Mouse (Mus musculus): ENCODE results near the gene Rgs14. TPM values are rescaled to one million over a fixed set of nuclear protein-coding genes. Genes with fewer than 3 reads are reported as not detected.

Rgs14 gene
- 0.34 and 0.62 TPM in 2 replicates for polyA plus RNA-seq (2015; fragmentation: Nextera tagmentation; extraction: Ambion mirVana)

DNA sequence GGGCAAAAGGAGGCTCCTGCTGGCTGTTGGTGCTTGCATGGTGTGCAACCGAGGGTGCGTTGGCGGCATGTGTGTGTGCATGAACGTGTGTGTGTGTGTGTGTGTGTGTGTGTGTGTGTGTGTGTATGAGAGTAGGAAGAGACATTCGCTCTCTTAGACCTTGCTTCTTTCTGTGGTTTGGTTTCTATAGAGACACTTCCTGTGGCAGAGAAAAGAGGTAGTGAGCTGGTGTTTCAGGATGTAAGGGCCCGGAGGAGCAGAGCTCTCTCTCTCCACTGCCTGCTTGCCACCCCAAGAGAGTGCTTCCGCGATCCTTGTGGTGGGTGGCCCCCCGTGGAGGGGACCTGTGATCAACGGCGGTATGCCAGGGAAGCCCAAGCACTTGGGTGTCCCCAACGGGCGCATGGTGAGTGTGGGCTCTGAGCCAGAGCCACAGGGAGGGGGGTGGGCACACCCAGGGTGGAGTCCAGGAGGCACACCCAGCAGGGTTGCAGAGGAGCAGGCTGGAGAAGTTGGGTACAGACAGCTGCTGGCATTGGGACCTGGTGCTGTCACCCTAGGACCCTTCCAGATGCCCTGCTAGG, at the start of gene Rgs14:
Rgs14 (plus strand) TSS at position 202 of the 584 bp plus-strand sequence.
- H3K4me3 ChIP-seq (ENCODE audit: low read depth, low read length): no peak within 1 kb of the TSS
- no peak within 1 kb of the TSS for H3K27ac ChIP-seq (ENCODE audit: low read length)
- H3K36me3 ChIP-seq (ENCODE audit: control insufficient read depth, insufficient read depth, low read length): no peaks in the 10 kb centered on the region
- no peak within 1 kb of the TSS for H3K4me2 ChIP-seq (ENCODE audit: low read length)
- ATAC-seq: no peak
- WGBS: 62% methylated on average over 13 of the region's 13 CpGs
- H3K27me3 ChIP-seq (ENCODE audit: control insufficient read depth, insufficient read depth, low read depth, low read length): peaks cover 7% of the 10 kb centered on the region
- no peaks in the 10 kb centered on the region for H3K4me1 ChIP-seq (ENCODE audit: control insufficient read depth, insufficient read depth, low read length)
- no peaks in the 10 kb centered on the region for H3K9me3 ChIP-seq (replicated peaks; ENCODE audit: control insufficient read depth, low read length, poor library complexity, severe bottlenecking)
- no peak within 1 kb of the TSS for H3K9ac ChIP-seq (ENCODE audit: low read depth, low read length)

DNA sequence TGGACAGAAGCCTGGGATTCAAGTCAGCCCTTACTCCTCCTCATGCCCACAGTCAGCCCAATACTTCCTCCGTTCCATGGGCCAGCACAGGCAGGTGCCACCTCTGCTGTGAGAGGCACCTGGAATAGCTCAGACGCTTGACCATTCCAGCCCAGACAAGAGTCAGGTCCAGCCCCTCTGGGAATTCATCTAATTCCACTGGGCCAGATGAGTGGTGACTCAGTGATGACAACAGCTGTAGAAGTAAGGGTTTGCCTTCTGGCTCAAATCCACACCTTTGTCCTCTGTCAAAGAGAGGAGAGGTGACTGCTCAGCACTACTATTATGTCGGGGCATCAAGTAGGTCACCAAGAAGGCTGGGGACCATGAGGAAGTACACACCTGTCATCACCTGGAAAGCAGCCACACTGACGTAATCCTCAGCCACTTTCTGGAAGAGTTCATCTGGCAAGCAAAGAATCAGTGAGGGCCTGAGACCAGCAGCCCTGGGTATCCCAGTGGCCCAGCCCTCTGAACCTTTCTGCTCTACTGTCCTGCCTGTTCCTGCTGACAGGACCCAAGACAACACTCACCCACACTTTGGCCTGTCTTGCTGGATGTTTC, 49.5 kb upstream of the Rgs14 start, which contains the start of gene Prelid1:
Prelid1 (plus strand) TSS at position 570 of the 603 bp plus-strand sequence.
- Histone ChIP-seq H3K36me3 (ENCODE audit: control insufficient read depth, insufficient read depth, low read length) (peaks cover under 1% of the 10 kb centered on the region), H3K4me3 (ENCODE audit: low read depth, low read length) (peak within 1 kb of the TSS; percentile 97), H3K27me3 (ENCODE audit: control insufficient read depth, insufficient read depth, low read depth, low read length) (no peaks in the 10 kb centered on the region), H3K9ac (ENCODE audit: low read depth, low read length) (peak within 1 kb of the TSS; percentile 96), H3K9me3 (replicated peaks; ENCODE audit: control insufficient read depth, low read length, poor library complexity, severe bottlenecking) (no peaks in the 10 kb centered on the region), H3K4me2 (ENCODE audit: low read length) (peak within 1 kb of the TSS; percentile 97), H3K27ac (ENCODE audit: low read length) (peak within 1 kb of the TSS; percentile 84), H3K4me1 (ENCODE audit: control insufficient read depth, insufficient read depth, low read length) (peaks cover 26% of the 10 kb centered on the region)
- no peak for ATAC-seq
- WGBS: 88% methylated on average over 4 of the region's 4 CpGs

DNA sequence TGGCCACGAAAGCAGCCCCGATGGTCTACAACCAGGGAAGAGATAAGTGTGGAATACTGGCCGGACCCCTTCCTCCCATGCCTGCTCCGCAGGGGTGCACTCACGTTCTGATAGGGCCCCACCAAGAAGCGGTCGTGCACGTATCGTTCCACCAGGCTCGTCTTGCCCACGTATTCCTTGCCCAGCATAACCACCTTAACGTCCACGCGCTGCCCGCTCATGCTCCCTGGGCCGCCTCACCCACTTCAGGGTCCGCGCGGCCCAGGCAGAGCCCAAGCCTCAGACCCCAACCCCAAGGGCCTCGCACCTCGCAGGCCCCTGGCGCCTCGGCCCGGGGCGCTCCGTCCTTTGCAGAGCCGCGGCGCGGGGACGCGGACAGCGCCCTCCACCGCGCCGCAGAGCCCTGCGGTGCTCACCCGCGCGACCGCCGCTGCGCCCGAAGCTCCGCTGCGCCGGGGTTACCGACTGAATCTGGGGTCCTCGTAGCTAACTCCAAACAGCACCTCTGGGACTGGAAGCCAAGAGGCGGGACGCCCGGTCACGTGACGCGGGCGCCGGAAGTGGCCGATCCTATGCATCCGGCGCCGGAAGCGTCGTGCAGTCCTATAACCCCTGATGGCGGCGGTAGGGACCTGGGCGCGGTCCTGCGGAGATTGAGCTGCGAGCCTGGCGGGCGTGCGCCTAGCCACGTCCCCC, 48.0 kb upstream of the Rgs14 start, which contains the start of gene Rab24:
Rab24 (minus strand) TSS at position 513 of the 696 bp plus-strand sequence.
- under 1% methylated on average over 73 of the region's 73 CpGs for WGBS
- H3K27me3 ChIP-seq (ENCODE audit: control insufficient read depth, insufficient read depth, low read depth, low read length): no peaks in the 10 kb centered on the region
- peak within 1 kb of the TSS; percentile 97 for H3K4me3 ChIP-seq (ENCODE audit: low read depth, low read length)
- peaks cover 12% of the 10 kb centered on the region for H3K36me3 ChIP-seq (ENCODE audit: control insufficient read depth, insufficient read depth, low read length)
- peak within 1 kb of the TSS; percentile 97 for H3K4me2 ChIP-seq (ENCODE audit: low read length)
- H3K9me3 ChIP-seq (replicated peaks; ENCODE audit: control insufficient read depth, low read length, poor library complexity, severe bottlenecking): no peaks in the 10 kb centered on the region
- peak within 1 kb of the TSS; percentile 96 for H3K9ac ChIP-seq (ENCODE audit: low read depth, low read length)
- peaks cover 26% of the 10 kb centered on the region for H3K4me1 ChIP-seq (ENCODE audit: control insufficient read depth, insufficient read depth, low read length)
- ATAC-seq: peak; percentile 93
- H3K27ac ChIP-seq (ENCODE audit: low read length): peak within 1 kb of the TSS; percentile 84

DNA sequence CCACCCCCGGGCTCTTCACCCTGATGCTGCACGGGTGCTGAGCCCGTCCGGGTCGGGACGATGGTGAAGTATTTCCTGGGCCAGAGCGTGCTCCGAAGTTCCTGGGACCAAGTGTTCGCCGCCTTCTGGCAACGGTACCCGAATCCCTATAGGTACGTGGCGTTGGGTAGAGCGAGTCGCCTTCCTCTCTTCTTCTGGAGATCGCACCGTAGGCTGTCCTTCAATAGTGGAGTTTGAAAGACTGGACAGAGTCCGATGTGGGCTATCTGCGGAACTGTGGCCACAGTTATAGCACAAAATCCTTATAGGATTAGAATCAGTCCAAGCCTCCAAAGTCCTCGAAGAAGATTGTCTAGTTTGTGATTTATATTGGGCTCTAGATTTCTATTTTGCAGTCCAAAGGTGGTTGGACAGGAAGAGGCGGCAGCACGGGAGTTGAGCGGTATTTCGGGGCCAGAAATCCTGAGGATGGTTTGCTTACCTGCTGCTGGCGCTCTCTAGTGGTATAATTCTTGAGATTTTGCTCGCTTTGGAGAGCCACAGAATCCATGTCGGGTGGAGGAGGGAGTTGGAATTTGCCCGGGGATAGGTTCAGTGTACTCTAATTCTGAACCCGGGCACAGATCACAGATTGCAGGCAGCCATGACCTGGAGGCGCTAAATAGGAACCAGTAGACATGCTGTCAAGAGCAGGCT, 47.3 kb upstream of the Rgs14 start:
- Histone ChIP-seq H3K27me3 (ENCODE audit: control insufficient read depth, insufficient read depth, low read depth, low read length) (no peaks in the 10 kb centered on the region), H3K9ac (ENCODE audit: low read depth, low read length) (peak overlapping the region; percentile 96), H3K4me3 (ENCODE audit: low read depth, low read length) (peak overlapping the region; percentile 97), H3K9me3 (replicated peaks; ENCODE audit: control insufficient read depth, low read length, poor library complexity, severe bottlenecking) (no peaks in the 10 kb centered on the region), H3K36me3 (ENCODE audit: control insufficient read depth, insufficient read depth, low read length) (peaks cover 12% of the 10 kb centered on the region), H3K4me2 (ENCODE audit: low read length) (peak overlapping the region; percentile 97), H3K4me1 (ENCODE audit: control insufficient read depth, insufficient read depth, low read length) (peaks cover 31% of the 10 kb centered on the region), H3K27ac (ENCODE audit: low read length) (peak overlapping the region; percentile 84)
- WGBS: 1% methylated on average over 31 of the region's 31 CpGs
- ATAC-seq: 0 out of 2 replicates have a peak, but pooled peaks have one; percentile 19

DNA sequence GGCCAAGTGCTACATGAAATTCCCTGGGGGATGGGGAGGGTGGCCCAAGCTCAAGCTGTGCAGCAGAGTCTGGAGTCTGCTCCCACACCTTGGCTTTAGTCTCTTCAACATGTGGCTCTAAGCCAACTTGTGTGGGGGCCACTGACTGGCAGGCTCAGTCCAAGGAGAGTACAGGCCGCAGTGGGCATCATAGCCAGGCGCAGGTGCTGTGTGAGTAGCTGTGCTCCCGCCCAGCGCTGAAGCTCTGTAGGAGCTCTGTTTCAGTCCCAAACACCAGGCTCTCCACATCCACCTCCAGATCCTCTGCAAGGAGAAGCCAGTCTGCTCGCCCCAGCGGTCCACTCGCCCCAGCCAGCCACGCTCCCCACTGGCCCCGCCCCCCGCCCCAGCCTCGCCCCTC, 43.9 kb upstream of the Rgs14 start:
- no peak for ATAC-seq
- no peaks in the 10 kb centered on the region for H3K9me3 ChIP-seq (replicated peaks; ENCODE audit: control insufficient read depth, low read length, poor library complexity, severe bottlenecking)
- no peak overlapping the region for H3K27ac ChIP-seq (ENCODE audit: low read length)
- H3K4me3 ChIP-seq (ENCODE audit: low read depth, low read length): no peak overlapping the region
- H3K27me3 ChIP-seq (ENCODE audit: control insufficient read depth, insufficient read depth, low read depth, low read length): no peaks in the 10 kb centered on the region
- peaks cover 12% of the 10 kb centered on the region for H3K36me3 ChIP-seq (ENCODE audit: control insufficient read depth, insufficient read depth, low read length)
- 82% methylated on average over 9 of the region's 11 CpGs for WGBS
- H3K4me1 ChIP-seq (ENCODE audit: control insufficient read depth, insufficient read depth, low read length): peaks cover 38% of the 10 kb centered on the region
- H3K9ac ChIP-seq (ENCODE audit: low read depth, low read length): no peak overlapping the region
- H3K4me2 ChIP-seq (ENCODE audit: low read length): no peak overlapping the region

DNA sequence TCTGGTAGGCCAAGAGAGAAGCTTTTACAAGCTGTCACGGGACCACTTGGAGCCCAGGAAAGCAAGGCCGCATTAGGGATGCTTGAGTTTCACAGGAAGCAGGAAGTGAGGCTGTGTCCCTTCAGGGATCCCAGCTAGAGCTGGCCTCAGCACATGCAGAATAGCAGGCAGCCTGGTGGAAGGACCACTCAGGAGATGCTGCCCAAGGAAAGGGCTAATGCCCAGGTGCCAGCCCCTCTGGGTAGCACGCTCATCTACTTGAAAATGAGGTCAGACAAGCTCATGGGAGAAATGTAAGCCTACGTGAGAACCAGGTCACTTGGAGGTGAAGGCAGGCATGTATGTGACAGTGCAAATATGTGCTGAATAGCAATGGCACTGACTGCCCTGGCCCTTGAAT, 42.4 kb upstream of the Rgs14 start:
- Histone ChIP-seq H3K9ac (ENCODE audit: low read depth, low read length) (peak overlapping the region; percentile 39; the same call in 1 of the 2 replicates), H3K4me2 (ENCODE audit: low read length) (peak overlapping the region; percentile 9; the same call in 1 of the 2 replicates), H3K4me3 (ENCODE audit: low read depth, low read length) (no peak overlapping the region), H3K27me3 (ENCODE audit: control insufficient read depth, insufficient read depth, low read depth, low read length) (no peaks in the 10 kb centered on the region), H3K4me1 (ENCODE audit: control insufficient read depth, insufficient read depth, low read length) (peaks cover 31% of the 10 kb centered on the region), H3K27ac (ENCODE audit: low read length) (peak overlapping the region; percentile 65), H3K36me3 (ENCODE audit: control insufficient read depth, insufficient read depth, low read length) (peaks cover 12% of the 10 kb centered on the region), H3K9me3 (replicated peaks; ENCODE audit: control insufficient read depth, low read length, poor library complexity, severe bottlenecking) (no peaks in the 10 kb centered on the region)
- no peak for ATAC-seq
- WGBS: 64% methylated on average over 4 of the region's 4 CpGs

DNA sequence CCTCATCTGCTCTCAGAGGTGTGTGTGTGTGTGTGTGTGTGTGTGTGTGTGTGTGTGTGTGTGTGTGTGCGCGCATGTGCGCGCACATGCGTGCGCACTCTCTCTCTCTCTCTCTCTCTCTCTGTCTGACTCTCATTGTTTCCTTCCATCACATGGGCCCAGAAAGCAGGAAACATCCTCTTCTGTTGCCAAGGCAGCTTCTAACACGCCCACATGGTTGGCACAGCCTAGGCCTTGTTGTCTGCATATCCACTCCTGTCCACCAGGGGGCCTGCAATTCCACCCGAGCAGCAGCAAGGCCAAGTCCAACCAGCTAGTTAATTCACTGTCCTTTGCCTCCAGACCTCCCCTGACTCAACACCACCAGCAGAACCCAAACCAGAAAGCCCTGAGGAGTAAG, 41.9 kb upstream of the Rgs14 start:
- no peak overlapping the region for H3K9ac ChIP-seq (ENCODE audit: low read depth, low read length)
- WGBS: 30% methylated on average over 4 of the region's 8 CpGs
- H3K36me3 ChIP-seq (ENCODE audit: control insufficient read depth, insufficient read depth, low read length): peaks cover 12% of the 10 kb centered on the region
- no peak overlapping the region for H3K4me3 ChIP-seq (ENCODE audit: low read depth, low read length)
- no peaks in the 10 kb centered on the region for H3K27me3 ChIP-seq (ENCODE audit: control insufficient read depth, insufficient read depth, low read depth, low read length)
- peak; percentile 36 for ATAC-seq
- H3K4me2 ChIP-seq (ENCODE audit: low read length): peak overlapping the region; percentile 9; the same call in 1 of the 2 replicates
- H3K27ac ChIP-seq (ENCODE audit: low read length): peak overlapping the region; percentile 65; the same call in 1 of the 2 replicates
- H3K4me1 ChIP-seq (ENCODE audit: control insufficient read depth, insufficient read depth, low read length): peaks cover 29% of the 10 kb centered on the region
- H3K9me3 ChIP-seq (replicated peaks; ENCODE audit: control insufficient read depth, low read length, poor library complexity, severe bottlenecking): no peaks in the 10 kb centered on the region

DNA sequence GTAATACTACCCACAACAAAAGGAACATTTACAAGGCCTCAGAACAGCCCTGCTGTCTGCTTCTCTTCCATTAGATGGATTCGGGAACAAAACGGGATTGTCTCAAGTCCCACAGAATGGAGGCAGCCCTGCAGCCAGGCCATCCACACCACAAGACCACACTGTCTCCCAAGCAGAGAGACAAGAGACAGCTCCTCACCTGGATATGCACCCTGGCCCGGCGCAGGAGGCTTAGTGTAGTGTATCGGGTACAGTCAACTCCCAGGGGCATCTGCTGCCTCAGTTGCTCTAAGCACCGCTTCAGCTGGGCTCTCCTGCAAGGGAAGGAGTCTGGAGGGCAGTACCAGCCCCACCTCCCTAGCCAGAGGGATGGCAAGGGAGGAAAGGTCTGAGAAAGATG, 41.4 kb upstream of the Rgs14 start:
- H3K9ac ChIP-seq (ENCODE audit: low read depth, low read length): no peak overlapping the region
- peak overlapping the region; percentile 12; the same call in 1 of the 2 replicates for H3K4me3 ChIP-seq (ENCODE audit: low read depth, low read length)
- H3K4me1 ChIP-seq (ENCODE audit: control insufficient read depth, insufficient read depth, low read length): peaks cover 24% of the 10 kb centered on the region
- H3K9me3 ChIP-seq (replicated peaks; ENCODE audit: control insufficient read depth, low read length, poor library complexity, severe bottlenecking): no peaks in the 10 kb centered on the region
- H3K4me2 ChIP-seq (ENCODE audit: low read length): peak overlapping the region; percentile 96; the same call in 1 of the 2 replicates
- WGBS: 87% methylated on average over 6 of the region's 6 CpGs
- no peaks in the 10 kb centered on the region for H3K27me3 ChIP-seq (ENCODE audit: control insufficient read depth, insufficient read depth, low read depth, low read length)
- H3K27ac ChIP-seq (ENCODE audit: low read length): no peak overlapping the region
- H3K36me3 ChIP-seq (ENCODE audit: control insufficient read depth, insufficient read depth, low read length): peaks cover 12% of the 10 kb centered on the region
- ATAC-seq: no peak
